Mouse (Mus musculus): ENCODE results near the gene Ewsr1. TPM values are rescaled to one million over a fixed set of nuclear protein-coding genes. Genes with fewer than 3 reads are reported as not detected.

Ewsr1 gene
- polyA plus RNA-seq, 2 experiments: 357 to 828 TPM

DNA sequence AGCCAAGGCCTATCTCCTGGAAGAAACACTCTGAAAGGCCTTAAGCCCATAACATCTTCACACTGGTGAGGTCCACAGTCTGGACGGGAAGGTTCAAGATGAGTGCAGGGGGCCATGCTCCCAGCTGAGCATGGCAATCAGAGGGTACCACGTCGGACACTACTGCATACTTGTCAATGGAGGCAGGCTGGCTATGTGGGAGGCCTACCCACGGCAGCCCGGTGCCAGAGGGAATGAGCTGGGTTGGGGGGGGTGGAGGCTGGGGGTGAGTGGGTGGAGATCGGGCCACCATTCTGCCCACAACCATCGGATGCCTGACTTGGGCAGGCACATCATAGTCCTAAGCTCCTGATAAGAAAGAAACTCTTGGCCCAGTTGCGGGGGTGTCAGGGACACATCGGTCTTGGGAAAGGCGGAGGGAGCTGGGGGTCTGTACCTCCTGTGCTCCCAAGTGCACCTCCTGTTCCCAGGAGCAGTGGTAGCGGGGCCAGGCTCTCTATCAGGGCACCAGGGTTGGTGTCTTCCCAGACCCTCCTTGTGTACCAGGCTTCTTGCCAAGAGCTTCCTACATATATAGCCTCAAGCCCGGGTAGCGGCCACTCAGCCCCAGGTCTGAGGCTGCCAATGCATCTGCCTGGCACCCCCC, 36.1 kb downstream of the Ewsr1 start:
- Histone ChIP-seq H3K36me3 (ENCODE audit: control insufficient read depth, insufficient read depth, low read length) (peaks cover 24% of the 10 kb centered on the region), H3K27ac (replicated peaks; ENCODE audit: low read depth, low read length) (no peak overlapping the region), H3K9me3 (ENCODE audit: control insufficient read depth, low read length) (no peaks in the 10 kb centered on the region), H3K9ac (ENCODE audit: low read depth, low read length, severe bottlenecking) (no peak overlapping the region), H3K4me1 (ENCODE audit: control insufficient read depth, insufficient read depth, low read length) (peaks cover 36% of the 10 kb centered on the region), H3K4me3 (replicated peaks; ENCODE audit: low read length) (no peak overlapping the region), H3K27me3 (ENCODE audit: control insufficient read depth, insufficient read depth, low read length) (peaks cover 57% of the 10 kb centered on the region), H3K4me2 (replicated peaks; ENCODE audit: low read depth, low read length, severe bottlenecking) (peak overlapping the region; percentile 26; the same call in 1 of the 2 replicates)
- DNase-seq (ENCODE audit: low spot score): no peak
- 59% methylated on average over 12 of the region's 13 CpGs for WGBS
- ATAC-seq (ENCODE audit: low FRiP score, low read depth): no peak
- TF ChIP-seq POLR2A (IDR thresholded peaks at IDR 0.05; ENCODE audit: borderline replicate concordance, extremely low read depth, insufficient read depth, insufficient read length): no peak

DNA sequence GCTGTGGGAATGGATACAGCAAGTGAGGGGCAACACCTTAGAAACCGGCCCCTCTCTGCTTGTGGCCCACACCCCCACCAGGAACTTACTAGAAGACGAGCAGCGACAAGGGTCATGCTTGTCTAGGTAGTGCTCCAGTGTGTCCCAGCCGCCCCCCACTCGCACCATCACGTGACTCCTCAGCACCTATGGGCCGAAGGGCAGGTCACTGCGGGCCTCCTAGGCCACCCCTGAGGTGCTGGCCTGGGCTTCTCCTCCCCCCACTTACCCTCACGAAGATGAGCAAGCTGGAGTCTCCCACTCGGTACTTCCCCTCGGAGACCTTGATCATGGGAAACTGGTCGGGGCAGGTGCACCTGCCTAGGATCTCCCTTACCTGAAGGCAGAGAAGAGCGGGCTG, 36.7 kb downstream of the Ewsr1 start:
- Histone ChIP-seq H3K27me3 (ENCODE audit: control insufficient read depth, insufficient read depth, low read length) (peaks cover 63% of the 10 kb centered on the region), H3K4me2 (replicated peaks; ENCODE audit: low read depth, low read length, severe bottlenecking) (peak overlapping the region; percentile 73), H3K9ac (ENCODE audit: low read depth, low read length, severe bottlenecking) (peak overlapping the region; percentile 48; the same call in 1 of the 2 replicates), H3K36me3 (ENCODE audit: control insufficient read depth, insufficient read depth, low read length) (peaks cover 21% of the 10 kb centered on the region), H3K9me3 (ENCODE audit: control insufficient read depth, low read length) (no peaks in the 10 kb centered on the region), H3K4me3 (replicated peaks; ENCODE audit: low read length) (peak overlapping the region; percentile 36), H3K4me1 (ENCODE audit: control insufficient read depth, insufficient read depth, low read length) (peaks cover 43% of the 10 kb centered on the region), H3K27ac (replicated peaks; ENCODE audit: low read depth, low read length) (no peak overlapping the region)
- WGBS: 24% methylated on average over 13 of the region's 13 CpGs
- ATAC-seq (ENCODE audit: low FRiP score, low read depth): no peak
- DNase-seq (ENCODE audit: low spot score): no peak
- TF ChIP-seq POLR2A (IDR thresholded peaks at IDR 0.05; ENCODE audit: borderline replicate concordance, extremely low read depth, insufficient read depth, insufficient read length): no peak

DNA sequence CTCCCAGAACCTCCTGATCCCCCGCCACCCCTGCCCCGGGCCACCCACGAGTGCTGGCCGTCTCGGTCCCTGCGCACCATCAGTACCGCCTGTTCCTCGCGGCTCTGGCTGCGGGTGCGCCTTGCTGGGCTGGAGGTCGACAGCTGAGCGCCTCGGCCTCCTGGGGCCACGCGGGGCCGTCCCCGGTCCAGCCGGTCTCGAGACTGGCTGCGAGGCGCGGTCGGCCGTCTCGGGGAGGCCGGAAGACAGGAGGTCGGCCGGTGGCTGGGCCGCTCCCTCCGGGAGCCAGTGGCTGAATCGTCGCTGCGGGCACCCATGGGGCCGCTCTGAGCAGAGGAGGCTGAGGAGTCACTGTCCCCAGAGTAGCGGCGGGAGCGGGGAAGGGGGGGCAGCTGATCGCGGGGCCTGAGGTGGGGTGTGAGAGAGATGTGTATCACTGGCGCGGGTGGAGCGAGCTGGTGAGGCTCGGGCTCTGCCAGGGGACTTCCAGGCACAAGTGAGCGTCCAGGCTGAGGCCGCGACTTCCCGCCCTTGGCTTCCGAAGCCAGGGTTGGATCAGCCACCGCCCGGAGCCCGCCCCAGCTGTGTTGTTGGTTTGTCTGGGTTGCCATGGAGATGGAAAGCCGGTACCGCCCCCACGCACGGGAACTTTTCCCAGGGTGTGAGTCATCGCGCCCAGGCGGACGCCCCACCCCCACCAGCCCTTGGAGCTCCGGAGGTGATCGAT, 37.5 kb downstream of the Ewsr1 start:
- Histone ChIP-seq H3K4me2 (replicated peaks; ENCODE audit: low read depth, low read length, severe bottlenecking) (peak overlapping the region; percentile 73), H3K4me1 (ENCODE audit: control insufficient read depth, insufficient read depth, low read length) (peaks cover 46% of the 10 kb centered on the region), H3K9ac (ENCODE audit: low read depth, low read length, severe bottlenecking) (peak overlapping the region; percentile 48), H3K36me3 (ENCODE audit: control insufficient read depth, insufficient read depth, low read length) (peaks cover 21% of the 10 kb centered on the region), H3K4me3 (replicated peaks; ENCODE audit: low read length) (peak overlapping the region; percentile 36), H3K27ac (replicated peaks; ENCODE audit: low read depth, low read length) (no peak overlapping the region), H3K27me3 (ENCODE audit: control insufficient read depth, insufficient read depth, low read length) (peaks cover 69% of the 10 kb centered on the region), H3K9me3 (ENCODE audit: control insufficient read depth, low read length) (no peaks in the 10 kb centered on the region)
- ATAC-seq (ENCODE audit: low FRiP score, low read depth) (peak; percentile 41), DNase-seq (ENCODE audit: low spot score) (peak; percentile 87)
- no peak for TF ChIP-seq POLR2A (IDR thresholded peaks at IDR 0.05; ENCODE audit: borderline replicate concordance, extremely low read depth, insufficient read depth, insufficient read length)
- WGBS: 2% methylated on average over 50 of the region's 62 CpGs

- H3K27ac ChIP-seq (replicated peaks; ENCODE audit: low read depth, low read length): no peak overlapping the region
- DNase-seq (ENCODE audit: low spot score): no peak
- H3K4me1 ChIP-seq (ENCODE audit: control insufficient read depth, insufficient read depth, low read length): peaks cover 51% of the 10 kb centered on the region
Observed at GRCm38 (mm10) chr11:5060756-5061412, 38.2 kb downstream of the Ewsr1 start.

GRCm38 (mm10) chr11:5059704-5060156, 39.3 kb downstream of the Ewsr1 start:
- peaks cover 21% of the 10 kb centered on the region for H3K36me3 ChIP-seq (ENCODE audit: control insufficient read depth, insufficient read depth, low read length)
- H3K9ac ChIP-seq (ENCODE audit: low read depth, low read length, severe bottlenecking): no peak overlapping the region
- H3K9me3 ChIP-seq (ENCODE audit: control insufficient read depth, low read length): no peaks in the 10 kb centered on the region
- peaks cover 50% of the 10 kb centered on the region for H3K4me1 ChIP-seq (ENCODE audit: control insufficient read depth, insufficient read depth, low read length)
- no peak overlapping the region for H3K27ac ChIP-seq (replicated peaks; ENCODE audit: low read depth, low read length)
- no peak for TF ChIP-seq POLR2A (IDR thresholded peaks at IDR 0.05; ENCODE audit: borderline replicate concordance, extremely low read depth, insufficient read depth, insufficient read length)
- no peak overlapping the region for H3K4me2 ChIP-seq (replicated peaks; ENCODE audit: low read depth, low read length, severe bottlenecking)
- DNase-seq (ENCODE audit: low spot score) (no peak), ATAC-seq (ENCODE audit: low FRiP score, low read depth) (no peak)
- peaks cover 83% of the 10 kb centered on the region for H3K27me3 ChIP-seq (ENCODE audit: control insufficient read depth, insufficient read depth, low read length)
- 12% methylated on average over 27 of the region's 27 CpGs for WGBS
- H3K4me3 ChIP-seq (replicated peaks; ENCODE audit: low read length): peak overlapping the region; percentile 5; the same call in 1 of the 2 replicates

More at GRCm38 (mm10) chr11:5060756-5061412, 38.2 kb downstream of the Ewsr1 start:
- WGBS: 58% methylated on average over 24 of the region's 28 CpGs
- peak overlapping the region; percentile 36 for H3K4me3 ChIP-seq (replicated peaks; ENCODE audit: low read length)
- peaks cover 76% of the 10 kb centered on the region for H3K27me3 ChIP-seq (ENCODE audit: control insufficient read depth, insufficient read depth, low read length)
- H3K36me3 ChIP-seq (ENCODE audit: control insufficient read depth, insufficient read depth, low read length): peaks cover 21% of the 10 kb centered on the region
- no peaks in the 10 kb centered on the region for H3K9me3 ChIP-seq (ENCODE audit: control insufficient read depth, low read length)
- ATAC-seq (ENCODE audit: low FRiP score, low read depth): no peak
- peak overlapping the region; percentile 48 for H3K9ac ChIP-seq (ENCODE audit: low read depth, low read length, severe bottlenecking)
- TF ChIP-seq POLR2A (IDR thresholded peaks at IDR 0.05; ENCODE audit: borderline replicate concordance, extremely low read depth, insufficient read depth, insufficient read length): no peak
- peak overlapping the region; percentile 73 for H3K4me2 ChIP-seq (replicated peaks; ENCODE audit: low read depth, low read length, severe bottlenecking)
